Mouse (Mus musculus) MEL (cell line): ENCODE results near the gene Olfr145. TPM values are rescaled to one million over a fixed set of nuclear protein-coding genes. Genes with fewer than 3 reads are reported as not detected.

ENCODE experiments used
- DNase-seq: peaks from one replicate; pipeline ENCODE4 v3.0.0; 2011; ENCODE audit warnings: low read depth, low spot score
- H3K27ac ChIP-seq: 2 replicates; pipeline ENCODE4 v1.5.1; 2012; ENCODE audit warnings: low read depth, mild to moderate bottlenecking, control low read depth, low read length, moderate library complexity; ENCODE audit not compliant: control insufficient read depth
- H3K27me3 ChIP-seq, 2 experiments: fragments of 150-350 bp in 1 of 2; sonication (generic) in 1 of 2; 2 replicates each; pipeline ENCODE4 v1.6.1; 2012; ENCODE audit warnings: low read length in 2 of 2, mild to moderate bottlenecking in 2 of 2, improper control_type of control experiment in 1 of 2, moderate library complexity in 1 of 2; ENCODE audit not compliant: insufficient read depth in 2 of 2, control insufficient read depth in 1 of 2
- H3K36me3 ChIP-seq, 2 experiments: 2 replicates each; pipeline ENCODE4 v1.6.1; 2012 to 2014; ENCODE audit warnings: low read length in 2 of 2, improper control_type of control experiment in 1 of 2, inconsistent platforms in 1 of 2, mild to moderate bottlenecking in 1 of 2; ENCODE audit not compliant: insufficient read depth in 2 of 2, control insufficient read depth in 1 of 2
- H3K4me1 ChIP-seq, 2 experiments: fragments of 150-350 bp in 1 of 2; sonication (generic) in 1 of 2; 2 replicates each; pipeline ENCODE4 v1.6.1; 2012; ENCODE audit warnings: low read length in 2 of 2, improper control_type of control experiment in 1 of 2, mild to moderate bottlenecking in 1 of 2; ENCODE audit not compliant: insufficient read depth in 2 of 2, control insufficient read depth in 1 of 2
- H3K4me3 ChIP-seq, 2 experiments: fragments of 150-350 bp in 1 of 2; sonication (generic) in 1 of 2; 2 replicates each; pipeline ENCODE4 v1.5.1; 2012; ENCODE audit warnings: low read depth in 2 of 2, low read length in 2 of 2, mild to moderate bottlenecking in 2 of 2, moderate library complexity in 2 of 2, control low read depth in 1 of 2, improper control_type of control experiment in 1 of 2; ENCODE audit not compliant: control insufficient read depth in 1 of 2, insufficient read depth in 1 of 2
- H3K79me2 ChIP-seq: 2 replicates; pipeline ENCODE4 v1.6.1; 2012; ENCODE audit warnings: mild to moderate bottlenecking, low read length, moderate library complexity; ENCODE audit not compliant: control insufficient read depth, poor library complexity, insufficient read depth
- H3K9ac ChIP-seq: 2 replicates; pipeline ENCODE4 v1.6.1; 2012; ENCODE audit warnings: low read depth, mild to moderate bottlenecking, control low read depth, low read length, moderate library complexity; ENCODE audit not compliant: control insufficient read depth, poor library complexity, severe bottlenecking
- H3K9me3 ChIP-seq: fragments of 150-350 bp; sonication (generic); replicated peaks from 2 replicates; pipeline ENCODE4 v1.6.1; 2012; ENCODE audit warnings: mild to moderate bottlenecking, low read length, improper control_type of control experiment, moderate library complexity; ENCODE audit not compliant: insufficient read depth
- CTCF ChIP-seq, 3 experiments: IDR thresholded peaks in 2 of 3; conservative IDR thresholded peaks in 1 of 3; 2 replicates each; pipeline ENCODE4 v1.5.1; 2011 to 2012; ENCODE audit warnings: low read length in 3 of 3, low read depth in 2 of 3, mild to moderate bottlenecking in 2 of 3, improper control_type of control experiment in 1 of 3, inconsistent platforms in 1 of 3, mixed read lengths in 1 of 3, moderate library complexity in 1 of 3; ENCODE audit not compliant: control insufficient read depth in 1 of 3, insufficient read depth in 1 of 3, poor library complexity in 1 of 3, severe bottlenecking in 1 of 3
- ELF1 ChIP-seq: IDR thresholded peaks from 2 replicates; pipeline ENCODE4 v1.6.1; 2014; ENCODE audit warnings: low read depth, mild to moderate bottlenecking, inconsistent platforms, low read length, improper control_type of control experiment, moderate library complexity
- ETS1 ChIP-seq: IDR thresholded peaks from 2 replicates; pipeline ENCODE4 v1.6.1; 2012; ENCODE audit warnings: low read depth, mild to moderate bottlenecking, inconsistent platforms, low read length, improper control_type of control experiment, moderate library complexity
- GABPA ChIP-seq: IDR thresholded peaks from 2 replicates; pipeline ENCODE4 v1.6.1; 2012; ENCODE audit warnings: low read depth, mild to moderate bottlenecking, inconsistent platforms, low read length, improper control_type of control experiment, moderate library complexity
- HCFC1 ChIP-seq: IDR thresholded peaks from 2 replicates; pipeline ENCODE4 v1.6.1; 2012; ENCODE audit warnings: low read depth, mild to moderate bottlenecking, inconsistent platforms, low read length, improper control_type of control experiment, moderate library complexity
- KAT2A ChIP-seq: conservative IDR thresholded peaks from 2 replicates; pipeline ENCODE4 v1.6.1; 2012; ENCODE audit warnings: low read depth, low read length, improper control_type of control experiment, inconsistent platforms
- MAX ChIP-seq: IDR thresholded peaks from 2 replicates; pipeline ENCODE4 v1.6.1; 2011; ENCODE audit warnings: low read length, improper control_type of control experiment
- MAZ ChIP-seq: IDR thresholded peaks from 2 replicates; pipeline ENCODE4 v1.6.1; 2012; ENCODE audit warnings: low read depth, mild to moderate bottlenecking, inconsistent platforms, low read length, improper control_type of control experiment
- MEF2A ChIP-seq: IDR thresholded peaks from 2 replicates; pipeline ENCODE4 v1.6.1; 2014; ENCODE audit warnings: low read depth, mild to moderate bottlenecking, inconsistent platforms, low read length, improper control_type of control experiment; ENCODE audit not compliant: poor library complexity, insufficient replicate concordance, severe bottlenecking; ENCODE audit errors: extremely low read depth
- POLR2A ChIP-seq, 2 experiments: IDR thresholded peaks; 2 replicates each; pipeline ENCODE4 v1.6.1; 2011 to 2012; ENCODE audit warnings: low read length in 2 of 2, mild to moderate bottlenecking in 2 of 2, control low read depth in 1 of 2, improper control_type of control experiment in 1 of 2, low read depth in 1 of 2, moderate library complexity in 1 of 2; ENCODE audit not compliant: control insufficient read depth in 1 of 2, insufficient read depth in 1 of 2, poor library complexity in 1 of 2
- SIN3A ChIP-seq: IDR thresholded peaks from 2 replicates; pipeline ENCODE4 v1.6.1; 2012; ENCODE audit warnings: low read length, improper control_type of control experiment, inconsistent platforms
- USF1 ChIP-seq: IDR thresholded peaks from 2 replicates; pipeline ENCODE4 v1.6.1; 2014; ENCODE audit warnings: low read depth, mild to moderate bottlenecking, inconsistent platforms, low read length, improper control_type of control experiment, moderate library complexity
- USF2 ChIP-seq, 2 experiments: IDR thresholded peaks; 2 replicates each; pipeline ENCODE4 v1.6.1; 2011 to 2012; ENCODE audit warnings: improper control_type of control experiment in 2 of 2, low read length in 2 of 2, borderline replicate concordance in 1 of 2, inconsistent platforms in 1 of 2, low read depth in 1 of 2, mild to moderate bottlenecking in 1 of 2; ENCODE audit not compliant: insufficient read depth in 1 of 2
- polyA plus RNA-seq, 2 experiments: library from polyadenylated mRNA; stranded (reverse) in 1 of 2; unstranded in 1 of 2; fragments of >175 nt in 1 of 2; fragments of >200 nt in 1 of 2; gene quantifications; 2 replicates each; pipeline versions ENCODE4 v1.2.1 to v1.2.4; 2012; ENCODE audit warnings: low replicate concordance in 2 of 2, low read depth in 1 of 2; ENCODE audit not compliant: insufficient read length in 2 of 2, insufficient read depth in 1 of 2, missing spikeins in 1 of 2
- total RNA-seq: library from RNA; depleted of rRNA; stranded (reverse); fragments of 300-350 nt; gene quantifications from 2 replicates; pipeline ENCODE4 v1.2.3, GENCODE M21; 2012; rRNA removed

Olfr145 gene
- total and polyA plus RNA-seq, 3 experiments, result not detected

DNA sequence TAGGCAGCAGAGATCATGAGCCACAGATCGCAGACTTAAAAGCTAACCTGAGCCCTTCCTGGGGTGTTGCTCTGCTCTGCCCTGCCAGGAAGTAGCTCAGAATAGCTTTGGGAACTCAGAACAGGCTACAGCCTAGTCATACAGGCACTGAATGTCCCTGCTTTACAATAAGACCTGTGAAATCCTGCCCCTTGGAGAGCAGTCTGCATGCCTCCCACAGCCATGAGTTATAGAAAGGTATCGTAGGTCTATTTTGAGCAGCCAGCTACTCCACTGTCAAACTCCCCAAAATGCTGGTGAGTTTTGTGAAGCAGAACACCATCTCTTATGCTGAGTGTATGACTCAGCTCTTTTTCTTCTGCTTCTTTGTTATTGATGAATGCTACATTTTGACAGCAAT is 44.6 kb downstream of the Olfr145 start:
- Histone ChIP-seq H3K4me1 (no peaks in the 10 kb centered on the region), H3K4me3 (no peak overlapping the region), H3K27me3 (no peaks in the 10 kb centered on the region), H3K9ac (no peak overlapping the region), H3K9me3 (no peaks in the 10 kb centered on the region), H3K36me3 (no peaks in the 10 kb centered on the region), H3K27ac (no peak overlapping the region), H3K79me2 (no peaks in the 10 kb centered on the region)
- DNase-seq, result no peak
- TF ChIP-seq CTCF (IDR thresholded peaks at IDR 0.05 in 2 of 3, conservative IDR thresholded peaks at IDR 0.05 in 1 of 3; ENCODE audit: control insufficient read depth in 1 of 3, insufficient read depth in 1 of 3, low read depth in 2 of 3, low read length in 3 of 3, poor library complexity in 1 of 3, severe bottlenecking in 1 of 3) (no peak), ELF1 (no peak), SIN3A (no peak), MAZ (no peak), USF1 (no peak), POLR2A (IDR thresholded peaks at IDR 0.05; ENCODE audit: control insufficient read depth in 1 of 2, insufficient read depth in 1 of 2, low read depth in 1 of 2, low read length in 2 of 2, poor library complexity in 1 of 2) (no peak), GABPA (no peak), ETS1 (no peak), USF2 (IDR thresholded peaks at IDR 0.05; ENCODE audit: borderline replicate concordance in 1 of 2, insufficient read depth in 1 of 2, low read depth in 1 of 2, low read length in 2 of 2) (no peak), HCFC1 (no peak), MEF2A (no peak), KAT2A (no peak), MAX (no peak)

Other genes starting within 250 kb of the Olfr145 start
- 140 and 159 TPM in 2 replicates for gene Tbrg1, start 239.4 kb upstream of the Olfr145 start, total RNA-seq
- 100 to 1,000 TPM in 1 of 2 experiments, not detected in 1; 127 TPM for gene Tbrg1, start 239.4 kb upstream of the Olfr145 start, polyA plus RNA-seq
- gene Panx3, start 227.5 kb upstream of the Olfr145 start, total RNA-seq, result 0.33 and 0.42 TPM in 2 replicates
- under 1 TPM in 1 of 2 experiments, not detected in 1; 0.17 TPM for gene Panx3, start 227.5 kb upstream of the Olfr145 start, polyA plus RNA-seq
- not detected in 2 replicates for gene Olfr160, start 180.5 kb upstream of the Olfr145 start, total RNA-seq
- not detected for gene Olfr160, start 180.5 kb upstream of the Olfr145 start, polyA plus RNA-seq
- gene Olfr874, start 151.6 kb upstream of the Olfr145 start, total RNA-seq, result not detected in 2 replicates
- gene Olfr874, start 151.6 kb upstream of the Olfr145 start, polyA plus RNA-seq, result not detected
- not detected in 2 replicates for gene Olfr875, start 124.9 kb upstream of the Olfr145 start, total RNA-seq
- not detected for gene Olfr875, start 124.9 kb upstream of the Olfr145 start, polyA plus RNA-seq
- not detected in 2 replicates for gene Olfr876, start 93.7 kb upstream of the Olfr145 start, total RNA-seq
- gene Olfr876, start 93.7 kb upstream of the Olfr145 start, polyA plus RNA-seq, result not detected
- not detected in 2 replicates for gene Olfr877, start 42.5 kb upstream of the Olfr145 start, total RNA-seq
- gene Olfr877, start 42.5 kb upstream of the Olfr145 start, polyA plus RNA-seq, result not detected
- gene Olfr878, start 21.1 kb downstream of the Olfr145 start, total RNA-seq, result not detected in 2 replicates
- gene Olfr878, start 21.1 kb downstream of the Olfr145 start, polyA plus RNA-seq, result not detected
- gene Olfr881, start 95.1 kb downstream of the Olfr145 start, total RNA-seq, result not detected in 2 replicates
- gene Olfr881, start 95.1 kb downstream of the Olfr145 start, polyA plus RNA-seq, result not detected
- not detected in 2 replicates for gene Olfr883, start 129.1 kb downstream of the Olfr145 start, total RNA-seq
- not detected for gene Olfr883, start 129.1 kb downstream of the Olfr145 start, polyA plus RNA-seq
- gene Olfr884, start 149.8 kb downstream of the Olfr145 start, total RNA-seq, result not detected in 2 replicates
- gene Olfr884, start 149.8 kb downstream of the Olfr145 start, polyA plus RNA-seq, result not detected
- not detected in 2 replicates for gene Olfr885, start 164.6 kb downstream of the Olfr145 start, total RNA-seq
- not detected for gene Olfr885, start 164.6 kb downstream of the Olfr145 start, polyA plus RNA-seq
- gene Olfr887, start 187.3 kb downstream of the Olfr145 start, total RNA-seq, result not detected in 2 replicates
- not detected for gene Olfr887, start 187.3 kb downstream of the Olfr145 start, polyA plus RNA-seq
- gene Olfr888, start 211.4 kb downstream of the Olfr145 start, total RNA-seq, result not detected in 2 replicates
- gene Olfr888, start 211.4 kb downstream of the Olfr145 start, polyA plus RNA-seq, result not detected
- gene Olfr889, start 218.5 kb downstream of the Olfr145 start, total RNA-seq, result 2.8 and 3.7 TPM in 2 replicates
- 10 to 100 TPM in 1 of 2 experiments, not detected in 1; 23.6 TPM for gene Olfr889, start 218.5 kb downstream of the Olfr145 start, polyA plus RNA-seq
- not detected in 2 replicates for gene Olfr890, start 245.8 kb downstream of the Olfr145 start, total RNA-seq
- gene Olfr890, start 245.8 kb downstream of the Olfr145 start, polyA plus RNA-seq, result not detected